Comparison of ENCODE assay signal across 8 mouse cellular contexts in the genomic region with DNA sequence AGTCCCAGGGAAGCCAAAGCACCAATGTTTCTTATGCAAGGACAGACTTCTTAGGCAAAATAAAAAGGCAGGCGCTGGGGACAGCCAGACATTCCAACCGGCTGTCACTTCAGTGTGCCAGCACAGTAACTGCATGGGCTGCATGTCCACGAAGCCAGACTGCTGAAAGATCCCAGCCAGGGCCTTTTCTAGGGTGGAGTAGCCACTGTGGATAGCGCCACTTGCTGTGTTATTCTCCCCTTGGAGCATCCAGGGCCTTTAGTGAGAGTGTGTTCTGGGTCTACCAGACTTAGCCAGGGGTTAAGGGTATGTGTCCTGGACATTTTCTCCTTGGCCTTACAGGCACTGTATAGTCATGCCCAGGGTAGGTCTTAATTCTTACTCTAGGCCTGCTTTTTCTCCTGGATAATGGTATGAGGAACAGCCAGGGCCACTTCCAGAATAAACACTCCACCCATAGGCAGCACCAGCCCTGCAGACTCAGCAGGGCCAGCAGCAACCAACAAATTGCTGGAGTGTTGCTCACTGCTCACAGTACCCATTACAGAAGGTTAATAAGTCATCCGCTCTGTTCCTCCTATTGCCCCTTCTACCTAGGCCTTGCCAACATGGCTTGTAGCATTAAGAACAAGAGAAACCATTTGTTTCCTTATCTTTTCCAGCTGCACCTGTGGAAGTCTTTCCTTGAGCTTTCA. TPM values are rescaled to one million over a fixed set of nuclear protein-coding genes. Genes with fewer than 3 reads are reported as not detected.
DNase-seq lines count a peak whose midpoint lies in the region; ATAC-seq lines count a peak whose summit lies in the region.

No protein-coding gene starts in this region.

- no peak overlapping the region for H3K4me3 ChIP-seq in forebrain, embryonic 11.5 days (ENCODE audit: low read depth, low read length)

- H3K27me3 ChIP-seq in forebrain, embryonic 11.5 days (ENCODE audit: control insufficient read depth, insufficient read depth, low read length) = no peaks in the 10 kb centered on the region

- no peaks in the 10 kb centered on the region for H3K36me3 ChIP-seq in forebrain, embryonic 11.5 days (ENCODE audit: control insufficient read depth, insufficient read depth, low read length)

- 59% methylated on average over 5 of the region's 5 CpGs for WGBS in forebrain, embryonic 11.5 days

- DNase-seq in adrenal gland, adult (ENCODE audit: inconsistent age in 2 of 2, low spot score in 1 of 2) = peak; percentile 57 to 70
- no peak for DNase-seq in adrenal gland, postnatal 4 days (ENCODE audit: low spot score in 2 of 2)
- no peak for DNase-seq in forebrain, embryonic 11.5 days (ENCODE audit: low spot score)
- DNase-seq in kidney, adult 18-20 months = peak; percentile 64
- peak; percentile 29 for DNase-seq in lung, postnatal 25 days (ENCODE audit: low spot score)
- DNase-seq in right cerebral cortex, adult 18-20 months = no peak
- DNase-seq in thymus, adult 18-20 months = no peak
- DNase-seq in gastrocnemius, postnatal 14 days = no peak

- H3K9me3 ChIP-seq in forebrain, embryonic 11.5 days (ENCODE audit: control insufficient read depth, low read length) = no peaks in the 10 kb centered on the region

- peaks cover 12% of the 10 kb centered on the region for H3K4me1 ChIP-seq in forebrain, embryonic 11.5 days (replicated peaks; ENCODE audit: control insufficient read depth, insufficient read depth, low read length)

- no peak overlapping the region for H3K4me2 ChIP-seq in forebrain, embryonic 11.5 days (ENCODE audit: low read depth, low read length, severe bottlenecking)

- H3K9ac ChIP-seq in forebrain, embryonic 11.5 days (ENCODE audit: low read length) = peak overlapping the region; percentile 66

- intact Hi-C loops in gastrocnemius, postnatal 14 days (cut with DNase I; ENCODE audit: low total_unique reads) = no loop called here

- H3K27ac ChIP-seq in forebrain, embryonic 11.5 days (ENCODE audit: low read depth, low read length) = peak overlapping the region; percentile 85; the same call in 1 of the 2 replicates

- no peak for ATAC-seq in forebrain, embryonic 11.5 days (replicated peaks; ENCODE audit: low FRiP score)

RNA-seq across cellular contexts. Expression of gene Glis2, which starts 6.8 kb away (rescaled TPM):
- 10 to 100 TPM; 66.0 to 77.7 TPM for total RNA-seq in adrenal gland, postnatal 4 days (2021)
- polyA plus RNA-seq in forebrain, embryonic 11.5 days (2014; fragmentation: Nextera tagmentation; extraction: Ambion mirVana) = 31.3 and 34.5 TPM in 2 replicates
- total RNA-seq in gastrocnemius, postnatal 14 days (2021) = 10 to 100 TPM; 11.8 to 15.2 TPM

RNA-seq across cellular contexts. Expression of gene Tfap4, which starts 28.0 kb away (rescaled TPM):
- total RNA-seq in adrenal gland, postnatal 4 days (2021) = 10 to 100 TPM; 16.6 to 19.2 TPM
- 27.7 and 28.6 TPM in 2 replicates for polyA plus RNA-seq in forebrain, embryonic 11.5 days (2014; fragmentation: Nextera tagmentation; extraction: Ambion mirVana)
- total RNA-seq in gastrocnemius, postnatal 14 days (2021) = 1 to 10 TPM; 4.1 to 4.4 TPM

RNA-seq across cellular contexts. Expression of gene Pam16, which starts 37.1 kb away (rescaled TPM):
- 10 to 100 TPM; 68.8 to 72.6 TPM for total RNA-seq in adrenal gland, postnatal 4 days (2021)
- 87.4 and 91.4 TPM in 2 replicates for polyA plus RNA-seq in forebrain, embryonic 11.5 days (2014; fragmentation: Nextera tagmentation; extraction: Ambion mirVana)
- total RNA-seq in gastrocnemius, postnatal 14 days (2021) = 10 to 100 TPM; 68.0 to 74.9 TPM

RNA-seq across cellular contexts. Expression of gene Srl, which starts 46.0 kb away (rescaled TPM):
- 10 to 100 TPM; 21.8 to 42.0 TPM for total RNA-seq in adrenal gland, postnatal 4 days (2021)
- 23.3 and 23.7 TPM in 2 replicates for polyA plus RNA-seq in forebrain, embryonic 11.5 days (2014; fragmentation: Nextera tagmentation; extraction: Ambion mirVana)
- total RNA-seq in gastrocnemius, postnatal 14 days (2021) = 1,000 to 10,000 TPM; 1,512 to 1,606 TPM

RNA-seq across cellular contexts. Expression of gene Vasn, which starts 52.1 kb away (rescaled TPM):
- 10 to 100 TPM; 15.7 to 18.8 TPM for total RNA-seq in adrenal gland, postnatal 4 days (2021)
- 7.6 and 7.7 TPM in 2 replicates for polyA plus RNA-seq in forebrain, embryonic 11.5 days (2014; fragmentation: Nextera tagmentation; extraction: Ambion mirVana)
- total RNA-seq in gastrocnemius, postnatal 14 days (2021) = 1 to 10 TPM; 7.6 to 8.4 TPM

Comparison
In these comparisons a context has a peak if more than half of its experiments do, and no peak if none do; other contexts are left out.
1. DNase-seq: peak in adrenal gland, adult (2 of 2), kidney, adult 18-20 months (single experiment) and lung, postnatal 25 days (single experiment); none in adrenal gland, postnatal 4 days (0 of 2), forebrain, embryonic 11.5 days (single experiment), right cerebral cortex, adult 18-20 months (single experiment), thymus, adult 18-20 months (0 of 2) and gastrocnemius, postnatal 14 days (single experiment).
2. RNA of gene Glis2, which starts 6.8 kb away (total RNA-seq): 66.0 to 77.7 TPM in adrenal gland, postnatal 4 days; 11.8 to 15.2 TPM in gastrocnemius, postnatal 14 days; every median in the first group is over 4 times any median in the second.